Mouse (Mus musculus): ENCODE results near the gene Ciapin1. TPM values are rescaled to one million over a fixed set of nuclear protein-coding genes. Genes with fewer than 3 reads are reported as not detected.

Ciapin1 gene
- polyA plus RNA-seq, 1 experiment from 2014 or later, result 95.1 TPM

DNA sequence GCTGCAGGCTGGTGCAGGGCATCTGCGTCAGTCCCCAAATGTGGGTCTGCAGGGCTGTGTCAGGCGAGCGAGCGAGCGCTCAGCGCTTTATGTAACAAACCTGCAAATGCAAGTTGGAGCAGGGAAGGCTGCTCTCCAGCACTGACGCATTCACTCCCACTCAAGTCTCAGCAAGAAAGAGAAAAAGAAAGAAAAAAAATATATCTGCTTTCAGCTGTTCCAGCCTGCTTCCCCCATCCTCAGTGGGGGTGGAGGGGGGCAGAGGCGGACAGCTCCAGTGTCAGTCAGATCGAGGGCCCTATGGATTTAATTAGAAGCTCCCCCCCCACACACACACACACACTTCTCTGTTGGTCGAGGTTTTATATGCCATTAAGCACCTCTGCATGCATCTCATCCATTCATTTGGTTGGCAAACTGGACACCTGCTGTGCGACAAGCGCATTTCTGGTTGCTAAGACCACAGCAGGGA lies 64.4 kb downstream of the Ciapin1 start:
- WGBS, result 63% methylated on average over 12 of the region's 12 CpGs
- no peak for ATAC-seq
- no peak overlapping the region for H3K27ac ChIP-seq (ENCODE audit: low read depth, low read length)
- TF ChIP-seq CTCF (IDR thresholded peaks at IDR 0.05; ENCODE audit: low read depth), result no peak
- H3K4me2 ChIP-seq (replicated peaks; ENCODE audit: low read depth), result peak overlapping the region; percentile 80
- no peaks in the 10 kb centered on the region; the same call in 1 of the 2 replicates for H3K36me3 ChIP-seq (ENCODE audit: control insufficient read depth, insufficient read depth)
- no peak overlapping the region for H3K9ac ChIP-seq (ENCODE audit: low read depth, low read length)
- H3K4me1 ChIP-seq (replicated peaks; ENCODE audit: control insufficient read depth, insufficient read depth, low read length), result peaks cover 12% of the 10 kb centered on the region
- no peaks in the 10 kb centered on the region for H3K9me3 ChIP-seq (ENCODE audit: control insufficient read depth)
- H3K27me3 ChIP-seq (replicated peaks; ENCODE audit: control insufficient read depth, insufficient read depth, low read length), result no peaks in the 10 kb centered on the region
- no peak overlapping the region for H3K4me3 ChIP-seq (ENCODE audit: low read depth, low read length)

DNA sequence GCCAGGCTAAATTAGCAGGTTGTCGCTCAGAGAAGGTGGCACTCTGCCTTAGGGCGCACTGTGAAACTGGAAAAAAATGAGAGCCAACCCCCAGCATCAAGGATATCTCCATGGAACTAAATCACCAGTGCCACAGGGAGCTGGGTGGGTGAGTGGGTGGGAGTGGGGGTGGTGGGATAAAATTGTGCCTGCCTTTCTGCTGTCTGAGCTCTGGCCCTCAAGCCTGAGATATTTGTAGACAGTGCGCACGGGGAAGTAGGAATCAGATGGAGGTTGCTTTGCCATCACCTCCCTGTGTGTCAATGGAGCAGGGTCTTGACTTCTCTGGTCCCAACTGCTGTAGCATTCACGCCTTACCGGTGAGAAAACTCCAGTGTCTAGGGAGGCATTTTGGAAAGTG lies 65.1 kb downstream of the Ciapin1 start:
- Histone ChIP-seq H3K4me2 (replicated peaks; ENCODE audit: low read depth) (peak overlapping the region; percentile 80), H3K9me3 (ENCODE audit: control insufficient read depth) (no peaks in the 10 kb centered on the region), H3K36me3 (ENCODE audit: control insufficient read depth, insufficient read depth) (no peaks in the 10 kb centered on the region; the same call in 1 of the 2 replicates), H3K27me3 (replicated peaks; ENCODE audit: control insufficient read depth, insufficient read depth, low read length) (no peaks in the 10 kb centered on the region), H3K9ac (ENCODE audit: low read depth, low read length) (no peak overlapping the region; the same call in 1 of the 2 replicates), H3K4me3 (ENCODE audit: low read depth, low read length) (peak overlapping the region; percentile 56), H3K27ac (ENCODE audit: low read depth, low read length) (no peak overlapping the region), H3K4me1 (replicated peaks; ENCODE audit: control insufficient read depth, insufficient read depth, low read length) (peaks cover 8% of the 10 kb centered on the region)
- TF ChIP-seq CTCF (IDR thresholded peaks at IDR 0.05; ENCODE audit: low read depth), result no peak
- ATAC-seq, result no peak
- WGBS, result 72% methylated on average over 6 of the region's 6 CpGs

DNA sequence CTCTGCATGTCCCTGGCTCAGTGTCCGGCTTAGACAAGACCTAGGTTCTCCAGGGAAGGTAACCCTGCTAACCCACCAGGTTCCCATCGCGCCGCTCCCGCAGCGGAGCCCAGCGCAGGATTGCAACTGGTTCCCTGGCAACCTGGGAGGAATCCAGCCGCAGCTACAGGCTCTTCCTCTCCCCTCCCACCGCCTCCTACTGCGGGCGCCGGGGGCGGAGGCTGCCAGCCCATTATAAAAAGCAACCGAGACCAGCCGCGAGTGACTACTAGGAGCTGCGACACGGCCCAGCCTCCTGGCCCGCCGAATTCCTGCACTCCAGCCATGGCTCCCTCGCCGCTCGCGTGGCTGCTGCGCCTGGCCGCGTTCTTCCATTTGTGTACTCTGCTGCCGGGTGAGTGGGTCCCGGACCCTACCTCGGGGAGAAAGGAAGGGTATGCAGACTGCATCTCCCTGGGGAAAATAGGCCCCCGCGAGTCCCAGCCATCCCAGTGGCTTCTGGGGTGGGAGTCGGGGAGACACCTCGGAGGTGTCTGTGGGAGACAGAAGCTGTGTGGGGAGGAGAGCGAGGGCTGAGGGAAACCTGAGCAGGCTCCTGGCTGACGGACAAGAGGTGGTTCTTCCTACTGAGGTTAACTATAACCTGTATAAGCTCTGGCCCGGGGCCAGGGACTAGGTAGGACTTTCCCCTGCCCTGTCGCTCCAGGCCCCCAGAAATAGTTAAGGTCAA lies 66.1 kb downstream of the Ciapin1 start, which contains the start of gene Cx3cl1:
Gene Cx3cl1 (plus strand): TSS at position 69 of the 730 bp plus-strand sequence.
- Histone ChIP-seq H3K4me1 (replicated peaks; ENCODE audit: control insufficient read depth, insufficient read depth, low read length) (peaks cover 5% of the 10 kb centered on the region), H3K9me3 (ENCODE audit: control insufficient read depth) (no peaks in the 10 kb centered on the region), H3K27me3 (replicated peaks; ENCODE audit: control insufficient read depth, insufficient read depth, low read length) (no peaks in the 10 kb centered on the region), H3K27ac (ENCODE audit: low read depth, low read length) (peak within 1 kb of the TSS; percentile 87), H3K9ac (ENCODE audit: low read depth, low read length) (peak within 1 kb of the TSS; percentile 63), H3K36me3 (ENCODE audit: control insufficient read depth, insufficient read depth) (no peaks in the 10 kb centered on the region; the same call in 1 of the 2 replicates), H3K4me2 (replicated peaks; ENCODE audit: low read depth) (peak within 1 kb of the TSS; percentile 80), H3K4me3 (ENCODE audit: low read depth, low read length) (peak within 1 kb of the TSS; percentile 56)
- no peak for TF ChIP-seq CTCF (IDR thresholded peaks at IDR 0.05; ENCODE audit: low read depth)
- ATAC-seq, result peak; percentile 74
- WGBS, result under 1% methylated on average over 38 of the region's 38 CpGs

GRCm38 (mm10) chr8:94770945-94771344 lies 67.2 kb downstream of the Ciapin1 start:
- Histone ChIP-seq H3K27me3 (replicated peaks; ENCODE audit: control insufficient read depth, insufficient read depth, low read length) (no peaks in the 10 kb centered on the region), H3K4me2 (replicated peaks; ENCODE audit: low read depth) (peak overlapping the region; percentile 80), H3K9me3 (ENCODE audit: control insufficient read depth) (no peaks in the 10 kb centered on the region), H3K36me3 (ENCODE audit: control insufficient read depth, insufficient read depth) (no peaks in the 10 kb centered on the region), H3K4me1 (replicated peaks; ENCODE audit: control insufficient read depth, insufficient read depth, low read length) (peaks cover 5% of the 10 kb centered on the region), H3K9ac (ENCODE audit: low read depth, low read length) (0 out of 2 replicates have a peak overlapping the region, but pooled peaks have one; percentile 34), H3K4me3 (ENCODE audit: low read depth, low read length) (no peak overlapping the region), H3K27ac (ENCODE audit: low read depth, low read length) (peak overlapping the region; percentile 87)
- ATAC-seq, result peak; percentile 95
- TF ChIP-seq CTCF (IDR thresholded peaks at IDR 0.05; ENCODE audit: low read depth), result no peak; the same call in 1 of the 2 replicates
- 11% methylated on average over 6 of the region's 6 CpGs for WGBS

Other genes with a start within 250 kb of the Ciapin1 start
- 17.5 and 19.1 TPM in 2 replicates for gene Rspry1, start 236.4 kb downstream of the Ciapin1 start, polyA plus RNA-seq (2015; fragmentation: Nextera tagmentation; extraction: Ambion mirVana)
- gene Fam192a, start 236.4 kb downstream of the Ciapin1 start, polyA plus RNA-seq (2015; fragmentation: Nextera tagmentation; extraction: Ambion mirVana), result 44.5 and 57.0 TPM in 2 replicates
- 78.3 and 79.0 TPM in 2 replicates for gene Arl2bp, start 171.8 kb downstream of the Ciapin1 start, polyA plus RNA-seq (2015; fragmentation: Nextera tagmentation; extraction: Ambion mirVana)
- gene Pllp, start 142.1 kb downstream of the Ciapin1 start, polyA plus RNA-seq (2015; fragmentation: Nextera tagmentation; extraction: Ambion mirVana), result 25.3 and 26.3 TPM in 2 replicates
- gene Ccl22, start 92.8 kb downstream of the Ciapin1 start, polyA plus RNA-seq (2015; fragmentation: Nextera tagmentation; extraction: Ambion mirVana), result 0.05 TPM in 1 of 2 replicates, not detected in the other
- gene Cx3cl1, start 66.3 kb downstream of the Ciapin1 start, polyA plus RNA-seq (2015; fragmentation: Nextera tagmentation; extraction: Ambion mirVana), result 91.8 and 95.5 TPM in 2 replicates
- 1.2 and 1.3 TPM in 2 replicates for gene Ccl17, start 27.9 kb downstream of the Ciapin1 start, polyA plus RNA-seq (2015; fragmentation: Nextera tagmentation; extraction: Ambion mirVana)
- gene Coq9, start within 50 bp of the Ciapin1 start, polyA plus RNA-seq (2015; fragmentation: Nextera tagmentation; extraction: Ambion mirVana), result 79.4 and 80.7 TPM in 2 replicates
- 70.4 and 75.1 TPM in 2 replicates for gene Polr2c, start 19.1 kb upstream of the Ciapin1 start, polyA plus RNA-seq (2015; fragmentation: Nextera tagmentation; extraction: Ambion mirVana)
- 51.0 and 52.1 TPM in 2 replicates for gene Dok4, start 38.0 kb upstream of the Ciapin1 start, polyA plus RNA-seq (2015; fragmentation: Nextera tagmentation; extraction: Ambion mirVana)
- gene Ccdc102a, start 79.7 kb upstream of the Ciapin1 start, polyA plus RNA-seq (2015; fragmentation: Nextera tagmentation; extraction: Ambion mirVana), result 7.2 and 7.7 TPM in 2 replicates
- gene Adgrg5, start 85.3 kb upstream of the Ciapin1 start, polyA plus RNA-seq (2015; fragmentation: Nextera tagmentation; extraction: Ambion mirVana), result 1.3 and 1.5 TPM in 2 replicates
- gene Adgrg1, start 136.4 kb upstream of the Ciapin1 start, polyA plus RNA-seq (2015; fragmentation: Nextera tagmentation; extraction: Ambion mirVana), result 22.3 and 22.7 TPM in 2 replicates
- 4.2 and 4.7 TPM in 2 replicates for gene Adgrg3, start 179.3 kb upstream of the Ciapin1 start, polyA plus RNA-seq (2015; fragmentation: Nextera tagmentation; extraction: Ambion mirVana)
- gene Drc7, start 216.7 kb upstream of the Ciapin1 start, polyA plus RNA-seq (2015; fragmentation: Nextera tagmentation; extraction: Ambion mirVana), result not detected in 2 replicates
- gene Katnb1, start 242.8 kb upstream of the Ciapin1 start, polyA plus RNA-seq (2015; fragmentation: Nextera tagmentation; extraction: Ambion mirVana), result 12.7 and 14.2 TPM in 2 replicates

All from intestine, postnatal 0 days (tissue).